In the genomic region with DNA sequence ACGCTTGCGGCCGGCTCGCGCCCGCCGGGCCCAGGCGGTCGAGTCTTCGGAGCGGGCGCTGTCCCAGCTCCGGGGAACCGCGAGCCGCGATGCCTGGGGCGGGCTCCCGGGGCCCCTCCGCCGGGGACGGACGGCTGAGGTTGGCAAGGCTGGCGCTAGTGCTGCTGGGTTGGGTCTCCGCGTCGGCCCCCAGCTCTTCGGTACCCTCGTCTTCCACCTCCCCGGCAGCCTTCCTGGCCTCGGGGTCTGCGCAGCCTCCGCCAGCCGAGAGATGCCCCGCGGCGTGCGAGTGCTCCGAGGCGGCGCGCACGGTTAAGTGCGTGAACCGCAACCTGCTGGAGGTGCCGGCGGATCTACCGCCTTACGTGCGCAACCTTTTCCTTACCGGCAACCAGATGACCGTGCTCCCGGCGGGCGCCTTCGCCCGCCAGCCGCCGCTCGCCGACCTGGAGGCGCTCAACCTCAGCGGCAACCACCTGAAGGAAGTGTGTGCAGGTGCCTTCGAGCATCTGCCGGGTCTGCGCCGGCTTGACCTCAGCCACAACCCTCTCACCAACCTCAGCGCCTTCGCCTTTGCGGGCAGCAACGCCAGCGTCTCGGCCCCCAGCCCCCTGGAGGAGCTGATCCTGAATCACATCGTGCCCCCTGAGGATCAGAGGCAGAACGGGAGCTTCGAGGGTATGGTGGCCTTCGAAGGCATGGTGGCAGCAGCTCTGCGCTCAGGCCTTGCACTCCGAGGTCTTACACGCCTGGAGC, we compare ENCODE assay signal across 10 mouse cellular contexts. TPM values are rescaled to one million over a fixed set of nuclear protein-coding genes. Genes with fewer than 3 reads are reported as not detected.
DNase-seq lines count a peak whose midpoint lies in the region; ATAC-seq and TF ChIP-seq lines count a peak whose summit lies in the region.
"Had no signal": no experiment of that assay in that cellular context is flagged by ENCODE, and none has a peak within 500 bp of the region (broad histone marks: within the 10 kb centered on the region; RNA-seq: fewer than 3 reads in every experiment).

No protein-coding gene starts in this region.

- H3K27ac ChIP-seq in testis, adult 2 months (ENCODE audit: control insufficient read depth, insufficient read depth, low read depth, low read length): no peak overlapping the region
- H3K27ac ChIP-seq: macrophage had no signal

- peak; percentile 20 for DNase-seq in gastrocnemius, postnatal 10 days
- no peak for DNase-seq in gastrocnemius, adult 18-20 months (ENCODE audit: low spot score)
- no peak for DNase-seq in testis, postnatal 10 days (ENCODE audit: low spot score)
- DNase-seq in lung, postnatal 10 days: peak; percentile 8
- DNase-seq in layer of hippocampus, adult 18-20 months (ENCODE audit: low spot score in 2 of 2): no peak

- no peaks in the 10 kb centered on the region for H3K27me3 ChIP-seq in testis, adult 2 months (ENCODE audit: control insufficient read depth, insufficient read depth, low read length)

- H3K4me3 ChIP-seq in testis, adult 2 months (ENCODE audit: control insufficient read depth, low read depth, low read length): peak overlapping the region; percentile 67

- no peak for TF ChIP-seq POLR2A in testis, adult 2 months (IDR thresholded peaks at IDR 0.05; ENCODE audit: control insufficient read depth, low read depth, low read length)

- peaks cover 13% of the 10 kb centered on the region for H3K4me1 ChIP-seq in testis, adult 2 months (ENCODE audit: control insufficient read depth, insufficient read depth, low read length)

- peak; percentile 6 to 22; a peak in 1 of 4 replicates for ATAC-seq in hematopoietic stem cell, adult 5-6 weeks (replicated peaks in 1 of 2; ENCODE audit: insufficient read depth in 1 of 2, low FRiP score in 2 of 2, low TSS enrichment in 1 of 2, low read depth in 1 of 2, poor library complexity in 2 of 2, severe bottlenecking in 2 of 2)
- ATAC-seq in erythroid progenitor cell, adult 5-6 weeks (replicated peaks; ENCODE audit: low FRiP score, poor library complexity, severe bottlenecking): no peak

- no peaks in the 10 kb centered on the region for H3K36me3 ChIP-seq in testis, adult 2 months (ENCODE audit: control insufficient read depth, insufficient read depth, low read length)

- no peak for TF ChIP-seq CTCF in testis, adult 2 months (IDR thresholded peaks at IDR 0.05; ENCODE audit: control insufficient read depth, insufficient read depth, insufficient replicate concordance, low read depth, low read length)

RNA-seq across cellular contexts. Expression of a gene that starts 1.9 kb away (rescaled TPM):
- total RNA-seq in gastrocnemius, postnatal 10 days (2021): 1 to 10 TPM; 2.9 to 5.7 TPM
- total RNA-seq in gastrocnemius, adult 18-20 months (2021): under 1 TPM; 0.45 to 0.75 TPM
- polyA plus RNA-seq in testis, adult 2 months (2012; rRNA removed): 0.23 and 0.75 TPM in 2 replicates
- 0.30 TPM in 1 of 2 replicates, not detected in the other for total RNA-seq in hematopoietic stem cell, adult 5-6 weeks (2017)
- not detected in 2 replicates for total RNA-seq in erythroid progenitor cell, adult 5-6 weeks (2015; ENCODE audit: low replicate concordance)
- not detected in 2 replicates for total RNA-seq in erythroid progenitor cell, adult 5-6 weeks (2017; ENCODE audit: low replicate concordance)
- 10 to 100 TPM in 1 of 2 experiments, 1 to 10 TPM in 1; 9.8 to 12.2 TPM for total RNA-seq in layer of hippocampus, adult 18-20 months (2021)
- total RNA-seq: MEL had no signal
- polyA plus RNA-seq: macrophage had no signal

Comparison
In these comparisons a context has a peak if more than half of its experiments do, and no peak if none do; other contexts are left out.
1. DNase-seq: peak in gastrocnemius, postnatal 10 days (single experiment) and lung, postnatal 10 days (single experiment); none in gastrocnemius, adult 18-20 months (single experiment), testis, postnatal 10 days (single experiment) and layer of hippocampus, adult 18-20 months (0 of 2).